Mouse (Mus musculus) heart, postnatal 0 days (tissue): ENCODE data around the gene Cops6. TPM values are rescaled to one million over a fixed set of nuclear protein-coding genes. Genes with fewer than 3 reads are reported as not detected.

Source experiments
- ATAC-seq: fragments of 200-750 bp; cut with Nextera tagmentation; 2 replicates; pipeline ENCODE4 v1.8.0; 2017; ENCODE audit warnings: low read depth, moderate number of reproducible peaks, moderate library complexity; ENCODE audit not compliant: insufficient read depth
- DNase-seq: peaks from one replicate; pipeline ENCODE4 v3.0.0-alpha.2; 2016; ENCODE audit warnings: low spot score
- H3K27ac ChIP-seq: fragments of 300-500 bp; sonication (generic); 2 replicates; pipeline ENCODE4 v1.5.1; 2014; ENCODE audit warnings: low read depth, mild to moderate bottlenecking
- H3K27me3 ChIP-seq: fragments of 300-500 bp; sonication (generic); 2 replicates; pipeline ENCODE4 v1.6.1; 2014; ENCODE audit warnings: low read length, mixed read lengths; ENCODE audit not compliant: control insufficient read depth, insufficient read depth
- H3K36me3 ChIP-seq: fragments of 300-500 bp; sonication (generic); replicated peaks from 2 replicates; pipeline ENCODE4 v1.6.1; 2014; ENCODE audit warnings: low read length, mixed read lengths; ENCODE audit not compliant: control insufficient read depth, insufficient read depth
- H3K4me1 ChIP-seq: fragments of 300-500 bp; sonication (generic); 2 replicates; pipeline ENCODE4 v1.6.1; 2014; ENCODE audit warnings: antibody characterized with exemption; ENCODE audit not compliant: control insufficient read depth, insufficient read depth
- H3K4me2 ChIP-seq: fragments of 300-500 bp; sonication (generic); 2 replicates; pipeline ENCODE4 v1.6.1; 2014; ENCODE audit warnings: low read depth, mild to moderate bottlenecking, low read length, moderate library complexity
- H3K4me3 ChIP-seq: fragments of 300-500 bp; sonication (generic); 2 replicates; pipeline ENCODE4 v1.5.1; 2014; ENCODE audit warnings: low read depth, low read length
- H3K9ac ChIP-seq: fragments of 300-500 bp; sonication (generic); replicated peaks from 2 replicates; pipeline ENCODE4 v1.6.1; 2014; ENCODE audit warnings: low read depth, low read length, mixed read lengths
- H3K9me3 ChIP-seq: fragments of 300-500 bp; sonication (generic); replicated peaks from 2 replicates; pipeline ENCODE4 v1.6.1; 2016; ENCODE audit warnings: low read length; ENCODE audit not compliant: control insufficient read depth
- CTCF ChIP-seq: IDR thresholded peaks from 2 replicates; pipeline ENCODE4 v1.5.1; 2016; ENCODE audit warnings: antibody characterized with exemption, control low read depth, low read depth
- EP300 ChIP-seq: IDR thresholded peaks from 2 replicates; pipeline ENCODE4 v1.6.1; 2016; ENCODE audit warnings: antibody characterized with exemption, low read depth
- WGBS: fragments of 180-500 bp; shearing (Covaris S2); extraction: QIAGEN DNeasy Blood & Tissue Kit; methylation state at CpG from one replicate; pipeline ENCODE4 v1.1.7; 2014; 5-methylcytosine and 5-hydroxymethylcytosine counted together
- polyA plus RNA-seq: library from polyadenylated mRNA; unstranded; fragments of >200 nt; fragmentation: Nextera tagmentation; extraction: Ambion mirVana; gene quantifications from 2 replicates; pipeline ENCODE4 v1.2.1, GENCODE M21; 2015
- total RNA-seq: library from RNA; depleted of rRNA; stranded (reverse); fragments of >200 nt; gene quantifications from 2 replicates; pipeline ENCODE4 v1.2.3, GENCODE M21; 2014; ENCODE audit warnings: low replicate concordance

Cops6 gene
- total and polyA plus RNA-seq, 2 experiments from 2014 or later: 39.9 to 281 TPM

- WGBS: 65% methylated on average over 7 of the region's 7 CpGs
- Histone ChIP-seq H3K27me3 (no peaks in the 10 kb centered on the region), H3K27ac (peak overlapping the region; percentile 65), H3K4me1 (peaks cover 6% of the 10 kb centered on the region; the same call in 1 of the 2 replicates), H3K36me3 (peaks cover 30% of the 10 kb centered on the region), H3K9ac (0 out of 2 replicates have a peak overlapping the region, but pooled peaks have one; percentile 86), H3K4me2 (peak overlapping the region; percentile 93), H3K4me3 (peak overlapping the region; percentile 89), H3K9me3 (no peaks in the 10 kb centered on the region)
- no peak for TF ChIP-seq EP300
- ATAC-seq: no peak
- no peak for DNase-seq
These were observed 578 bp upstream of the Cops6 start for GRCm38 (mm10) chr5:138160224-138160762.

GRCm38 (mm10) chr5:138163046-138163445 lies 2.2 kb downstream of the Cops6 start:
- Histone ChIP-seq H3K27ac (no peak overlapping the region), H3K9ac (no peak overlapping the region), H3K4me3 (no peak overlapping the region), H3K27me3 (no peaks in the 10 kb centered on the region), H3K4me2 (no peak overlapping the region), H3K9me3 (no peaks in the 10 kb centered on the region), H3K36me3 (peaks cover 58% of the 10 kb centered on the region), H3K4me1 (peaks cover 6% of the 10 kb centered on the region; the same call in 1 of the 2 replicates)
- DNase-seq (no peak), ATAC-seq (no peak)
- TF ChIP-seq EP300: no peak
- no peak for TF ChIP-seq CTCF
- WGBS: 65% methylated on average over 6 of the region's 6 CpGs

DNA sequence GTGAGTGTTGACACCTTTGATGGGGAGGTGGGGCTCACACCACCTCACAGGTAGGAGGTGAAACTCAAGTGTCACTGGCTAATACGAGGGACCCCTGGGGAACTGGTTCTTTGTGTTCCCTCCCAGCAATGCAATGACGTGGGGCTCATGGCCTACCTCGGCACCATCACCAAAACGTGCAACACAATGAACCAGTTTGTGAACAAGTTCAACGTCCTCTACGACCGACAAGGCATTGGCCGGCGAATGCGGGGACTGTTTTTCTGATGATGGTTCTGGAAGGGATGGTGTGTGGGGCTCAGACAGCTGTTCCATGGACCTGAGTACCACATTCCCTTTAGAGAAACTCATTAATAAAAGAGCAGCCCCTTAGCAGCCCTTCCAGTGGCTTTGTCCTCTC lies 2.7 kb downstream of the Cops6 start:
- TF ChIP-seq CTCF (no peak), EP300 (no peak)
- no peak overlapping the region for H3K4me3 ChIP-seq

GRCm38 (mm10) chr5:138165594-138165993 lies 4.7 kb downstream of the Cops6 start:
- no peak overlapping the region for H3K9ac ChIP-seq
- H3K9me3 ChIP-seq: no peaks in the 10 kb centered on the region
- ATAC-seq (no peak), DNase-seq (no peak)
- peaks cover 72% of the 10 kb centered on the region for H3K36me3 ChIP-seq
- H3K4me2 ChIP-seq: no peak overlapping the region
- H3K27ac ChIP-seq: no peak overlapping the region
- H3K4me3 ChIP-seq: no peak overlapping the region
- 67% methylated on average over 8 of the region's 8 CpGs for WGBS
- no peak for TF ChIP-seq CTCF
- no peak for TF ChIP-seq EP300
- peaks cover 13% of the 10 kb centered on the region for H3K4me1 ChIP-seq
- H3K27me3 ChIP-seq: no peaks in the 10 kb centered on the region

More for the DNA sequence above, 2.7 kb downstream of the Cops6 start:
- H3K9ac ChIP-seq: no peak overlapping the region
- WGBS: 74% methylated on average over 10 of the region's 10 CpGs
- ATAC-seq (no peak), DNase-seq (no peak)
- peaks cover 63% of the 10 kb centered on the region for H3K36me3 ChIP-seq
- H3K4me1 ChIP-seq: peaks cover 6% of the 10 kb centered on the region; the same call in 1 of the 2 replicates
- H3K4me2 ChIP-seq: no peak overlapping the region
- H3K27ac ChIP-seq: no peak overlapping the region
- no peaks in the 10 kb centered on the region for H3K9me3 ChIP-seq
- H3K27me3 ChIP-seq: no peaks in the 10 kb centered on the region

GRCm38 (mm10) chr5:138170936-138171561 lies 10.2 kb downstream of the Cops6 start:
- Histone ChIP-seq H3K4me2 (peak overlapping the region; percentile 100), H3K36me3 (peaks cover 50% of the 10 kb centered on the region), H3K9me3 (no peaks in the 10 kb centered on the region), H3K9ac (peak overlapping the region; percentile 66), H3K27ac (peak overlapping the region; percentile 92), H3K27me3 (no peaks in the 10 kb centered on the region), H3K4me1 (peaks cover 7% of the 10 kb centered on the region; the same call in 1 of the 2 replicates), H3K4me3 (peak overlapping the region; percentile 55)
- ATAC-seq: peak; percentile 86
- peak; percentile 93 for DNase-seq
- WGBS: under 1% methylated on average over 47 of the region's 47 CpGs
- peak; percentile 14; the same call in 1 of the 2 replicates for TF ChIP-seq CTCF
- peak; percentile 91 for TF ChIP-seq EP300
